Mouse (Mus musculus): Measurements from ENCODE around the gene Nos3.

The Nos3 gene

DNA sequence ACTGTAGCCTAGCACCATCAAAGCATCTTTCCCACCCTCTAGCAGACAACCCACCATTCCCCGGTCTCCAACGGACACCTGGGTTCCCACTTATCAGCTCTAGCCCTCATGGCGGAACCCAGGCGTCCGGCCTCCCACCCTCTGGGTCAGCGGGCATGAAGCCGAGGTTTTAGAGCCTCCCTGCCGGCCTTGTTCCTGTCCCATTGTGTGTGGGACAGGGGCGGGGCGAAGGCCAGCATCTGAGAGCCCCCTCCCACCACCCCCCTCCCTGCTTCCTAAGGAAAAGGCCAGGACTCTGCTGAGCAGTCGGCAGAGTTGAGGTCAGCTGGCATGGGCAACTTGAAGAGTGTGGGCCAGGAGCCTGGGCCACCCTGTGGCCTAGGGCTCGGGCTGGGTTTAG lies at the start of gene Nos3:
TSS of gene Nos3 (plus strand) at position 303 of the 400 bp plus-strand sequence.
- DNase-seq (ENCODE audit: extremely low read depth, low read depth, low spot score) = no peak

DNA sequence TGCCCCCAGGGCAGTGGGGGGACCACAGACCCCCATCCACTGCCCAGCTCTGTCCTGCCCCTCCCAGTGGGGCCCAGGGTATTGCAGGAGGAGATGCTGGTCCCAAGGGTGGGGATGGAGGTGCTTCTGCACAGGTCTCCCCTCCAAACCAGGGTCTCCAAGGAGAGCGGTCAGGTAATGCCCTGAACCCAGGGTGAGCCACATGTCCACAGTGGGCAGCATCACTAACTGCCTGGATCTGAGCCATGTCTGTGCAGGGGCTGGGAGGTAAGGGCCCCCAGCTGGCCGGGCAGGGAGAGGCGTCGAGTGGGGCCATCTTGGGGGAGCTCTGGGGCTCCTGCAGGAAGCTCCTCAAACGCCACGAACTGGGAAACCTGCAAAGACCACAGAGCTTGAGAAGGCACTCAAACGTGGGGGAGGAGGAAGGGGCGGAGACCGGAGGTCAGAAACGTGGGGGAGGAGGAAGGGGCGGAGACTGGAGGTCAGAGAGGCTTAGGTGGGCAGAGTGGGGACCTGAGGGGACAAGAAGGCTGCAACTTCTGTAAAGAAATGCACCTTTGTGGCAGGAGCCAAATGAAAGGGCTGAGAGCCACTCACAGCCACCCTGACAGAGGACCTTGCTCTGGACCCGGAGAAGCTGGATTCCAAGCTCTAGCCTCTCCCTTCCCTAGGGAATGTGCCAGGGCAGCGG lies 44.7 kb upstream of the Nos3 start:
- no peak for DNase-seq (ENCODE audit: extremely low read depth, low read depth, low spot score)

DNA sequence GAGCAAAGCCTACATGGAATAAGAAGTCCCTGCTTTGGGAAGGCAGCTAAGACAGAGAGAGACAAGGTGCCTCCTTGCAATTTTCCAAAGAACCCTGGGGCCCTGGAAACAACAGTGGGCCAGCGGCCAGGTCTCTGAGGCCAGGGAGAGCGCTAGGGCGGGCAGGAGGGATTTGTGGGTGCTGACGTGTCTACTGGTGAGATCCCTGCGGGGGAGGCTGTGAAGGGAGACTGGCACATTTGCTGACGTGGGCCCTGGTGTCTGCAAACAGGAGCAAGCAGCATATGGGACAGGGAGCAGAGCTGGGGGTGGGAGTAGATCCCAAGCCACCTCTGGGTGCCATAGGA lies 44.2 kb upstream of the Nos3 start:
- no peak for DNase-seq (ENCODE audit: extremely low read depth, low read depth, low spot score)

DNA sequence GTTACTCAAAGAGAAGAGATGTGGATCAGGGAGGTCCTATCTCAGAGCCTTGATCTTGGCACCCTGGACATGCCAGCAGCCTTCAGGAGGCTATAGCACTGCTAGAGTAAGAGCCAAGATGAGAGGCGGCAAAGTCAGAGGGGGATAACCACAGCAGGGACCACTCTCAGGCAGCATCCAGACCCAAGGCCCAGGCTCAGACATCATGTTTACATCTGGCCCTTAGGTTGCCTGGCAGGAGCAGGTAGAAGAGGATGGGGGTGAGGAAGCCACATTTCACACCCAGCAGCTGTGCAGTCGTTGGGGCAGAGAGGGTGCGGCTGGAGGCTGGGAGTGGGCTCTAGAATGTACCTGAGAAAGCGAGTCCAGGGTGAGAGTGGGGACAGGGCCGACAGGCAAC lies 43.7 kb upstream of the Nos3 start:
- no peak for DNase-seq (ENCODE audit: extremely low read depth, low read depth, low spot score)

DNA sequence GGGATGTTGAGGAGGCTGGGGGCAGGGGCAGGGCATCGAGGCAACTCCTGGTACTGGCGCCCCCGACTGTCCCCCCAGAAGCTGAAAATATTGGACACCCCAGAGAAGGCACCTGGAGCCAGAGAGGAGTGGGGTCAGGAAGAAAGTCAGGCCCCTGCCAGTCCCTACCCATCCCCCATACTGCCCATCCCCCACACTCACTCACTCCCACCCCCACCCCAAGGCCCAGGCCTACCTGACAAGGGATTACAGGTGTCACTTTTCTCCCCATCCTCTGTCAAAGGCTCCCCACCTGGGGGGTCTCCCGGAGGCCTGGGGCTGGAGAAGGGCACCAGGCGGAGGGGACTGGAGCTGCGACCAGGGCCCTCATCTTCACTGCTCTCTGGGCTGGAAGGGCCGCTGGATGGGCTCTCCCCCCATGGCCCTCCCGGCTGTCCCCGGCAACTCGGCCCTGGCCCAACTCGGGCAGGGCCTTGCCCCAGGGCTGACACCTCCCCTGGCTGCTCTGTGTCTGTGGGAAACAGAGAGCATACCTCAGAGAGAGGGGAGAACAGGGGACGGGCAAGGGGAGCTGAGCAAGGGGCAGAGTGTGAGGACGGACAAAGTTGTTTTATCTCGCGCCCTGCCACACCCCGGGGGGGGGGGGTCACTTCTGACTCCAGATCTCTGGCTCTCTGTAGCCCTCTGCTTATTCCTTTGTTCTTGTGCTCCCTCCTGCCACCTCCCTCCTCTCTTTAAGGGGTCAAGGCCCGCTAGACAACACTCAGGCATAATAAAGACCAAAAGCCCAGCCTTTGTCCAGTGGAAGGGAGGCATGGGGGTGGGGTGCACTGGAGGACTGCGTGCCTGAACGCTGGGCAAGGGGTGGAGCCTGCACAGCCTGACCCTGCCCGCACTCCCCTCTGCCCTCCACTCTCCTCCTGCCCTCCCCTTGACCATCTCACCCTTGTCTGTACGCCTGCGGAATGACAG lies 42.6 kb upstream of the Nos3 start:
- DNase-seq (ENCODE audit: extremely low read depth, low read depth, low spot score) = no peak

DNA sequence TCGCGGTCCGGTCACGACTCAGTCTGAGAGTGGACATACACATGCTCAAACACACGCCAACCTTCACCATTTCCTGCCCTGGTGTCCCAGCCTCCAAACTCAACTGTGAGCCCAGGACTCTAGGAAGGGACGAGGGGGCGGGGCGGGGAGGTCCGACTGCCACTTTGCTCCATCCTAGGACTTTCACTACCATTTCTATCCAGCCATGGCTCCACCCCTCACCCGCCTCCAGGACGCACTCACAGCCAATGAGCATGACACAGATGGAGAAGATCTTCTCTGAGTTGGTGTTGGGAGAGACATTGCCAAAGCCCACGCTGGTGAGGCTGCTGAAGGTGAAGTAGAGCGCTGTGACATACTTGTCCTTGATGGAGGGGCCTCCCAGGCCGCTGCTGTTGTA lies 39.4 kb upstream of the Nos3 start:
- DNase-seq (ENCODE audit: extremely low read depth, low read depth, low spot score) = no peak

DNA sequence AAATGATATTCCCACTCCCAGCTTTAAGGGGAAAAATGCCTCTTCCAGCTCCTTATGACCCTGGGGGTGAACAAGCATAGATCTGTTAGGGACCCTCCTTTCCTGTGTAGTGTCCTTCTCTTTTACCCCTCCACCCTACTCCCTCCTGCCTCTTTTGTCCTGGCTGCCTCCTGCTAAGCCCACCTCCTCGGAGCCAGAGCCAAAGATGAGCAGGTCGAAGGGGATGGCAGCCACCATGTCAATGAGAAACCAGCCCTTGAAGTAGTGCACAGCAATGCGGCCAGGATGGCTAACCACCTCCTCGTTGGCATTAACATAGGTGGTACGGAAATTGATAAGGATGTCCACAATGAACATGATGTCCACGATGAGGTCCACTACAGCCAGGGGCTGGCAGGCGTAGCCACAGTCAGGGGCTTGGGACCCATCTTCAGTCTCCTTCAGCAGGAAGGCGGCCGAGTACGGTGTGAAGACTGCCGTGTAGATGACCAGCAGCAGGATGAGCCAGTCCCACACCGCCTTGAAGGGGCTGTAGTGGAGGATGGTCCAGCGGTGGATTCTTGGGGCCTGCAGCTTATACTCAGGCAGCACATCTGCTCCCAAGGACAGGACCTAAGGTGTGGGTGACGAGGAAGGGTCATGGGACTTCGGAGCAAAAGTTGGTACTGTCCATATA lies 38.3 kb upstream of the Nos3 start:
- no peak for DNase-seq (ENCODE audit: extremely low read depth, low read depth, low spot score)

DNA sequence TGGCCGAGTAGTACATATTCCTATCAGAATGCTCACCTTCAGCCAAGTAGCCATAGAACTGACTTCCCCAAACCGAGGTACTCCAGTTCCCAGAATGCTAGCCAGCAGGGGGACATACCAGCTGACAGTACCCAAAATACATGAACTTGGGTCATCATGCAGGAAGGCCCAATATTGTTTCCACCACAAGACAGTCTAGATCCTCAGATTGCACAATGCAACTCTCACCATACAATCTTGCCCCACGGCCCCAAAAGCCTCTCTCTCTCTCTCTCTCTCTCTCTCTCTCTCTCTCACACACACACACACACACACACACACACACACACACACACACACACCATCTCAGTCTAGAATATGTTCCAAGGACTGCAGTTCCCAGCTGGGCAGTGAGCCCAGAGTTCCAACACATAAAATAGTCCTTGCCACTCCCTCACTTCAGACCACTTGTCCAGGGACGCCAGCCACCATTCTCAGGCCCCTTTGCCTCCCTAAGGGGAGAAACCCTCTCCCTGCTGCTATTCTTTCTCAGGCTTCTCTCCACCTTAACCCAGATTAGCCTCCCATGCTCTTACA lies 37.7 kb upstream of the Nos3 start:
- DNase-seq (ENCODE audit: extremely low read depth, low read depth, low spot score) = no peak

DNA sequence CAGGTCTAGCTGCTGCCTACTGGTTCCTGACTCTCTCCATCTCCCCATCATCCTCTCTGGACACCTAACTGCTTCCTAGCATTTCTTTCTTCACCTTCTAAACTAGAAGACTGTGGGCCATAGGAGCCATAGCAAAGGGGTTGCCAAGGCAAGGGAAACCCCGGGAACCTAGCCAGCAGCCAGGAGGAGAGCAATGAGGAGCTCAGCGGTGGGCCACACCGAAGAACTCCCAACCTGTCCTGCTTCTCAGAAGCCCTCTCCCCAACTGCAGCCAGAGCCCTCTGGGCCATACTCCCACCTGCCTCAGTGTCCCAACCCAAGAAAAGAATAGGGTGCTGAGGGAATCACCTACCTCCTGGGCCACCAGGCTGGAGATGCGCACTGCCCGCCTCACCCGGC lies 35.8 kb upstream of the Nos3 start:
- no peak for DNase-seq (ENCODE audit: extremely low read depth, low read depth, low spot score)

DNA sequence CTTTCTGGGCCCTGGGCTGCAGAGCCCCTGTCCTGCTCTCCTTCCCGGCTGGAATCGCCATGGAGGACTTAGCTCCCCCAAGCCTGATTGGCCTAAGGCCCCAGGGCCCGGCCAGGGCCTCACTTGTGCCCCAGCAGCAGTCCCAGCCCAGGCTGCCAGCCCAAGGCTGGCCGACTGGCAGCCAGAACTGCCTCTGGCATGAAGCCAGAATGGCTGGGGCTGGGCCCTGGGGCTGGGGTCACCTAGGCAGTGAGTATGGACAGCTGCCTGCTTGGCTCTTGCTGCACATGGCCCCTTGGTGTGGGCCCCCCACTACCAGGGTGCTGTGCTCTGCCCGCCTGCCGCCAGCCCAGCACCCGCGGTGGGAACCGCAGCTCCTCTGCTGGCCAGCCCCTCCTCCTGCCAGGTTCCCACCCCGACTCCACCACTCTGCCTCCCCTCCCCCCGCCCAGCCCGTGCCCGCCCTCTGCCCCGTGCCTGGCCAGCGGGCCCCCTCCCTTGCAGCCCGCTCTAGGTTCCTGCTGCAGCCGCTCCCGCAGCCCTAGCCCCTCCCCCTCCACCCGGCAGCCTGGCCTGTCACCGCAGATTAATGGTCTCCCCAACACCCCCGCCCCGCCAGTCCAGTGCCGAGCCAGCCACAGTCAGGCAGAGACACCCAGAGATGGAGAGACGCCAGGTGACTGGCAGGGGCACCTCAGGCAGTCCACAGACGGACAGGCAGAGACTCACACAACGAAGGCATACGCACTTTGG lies 35.2 kb upstream of the Nos3 start:
- DNase-seq (ENCODE audit: extremely low read depth, low read depth, low spot score) = no peak

DNA sequence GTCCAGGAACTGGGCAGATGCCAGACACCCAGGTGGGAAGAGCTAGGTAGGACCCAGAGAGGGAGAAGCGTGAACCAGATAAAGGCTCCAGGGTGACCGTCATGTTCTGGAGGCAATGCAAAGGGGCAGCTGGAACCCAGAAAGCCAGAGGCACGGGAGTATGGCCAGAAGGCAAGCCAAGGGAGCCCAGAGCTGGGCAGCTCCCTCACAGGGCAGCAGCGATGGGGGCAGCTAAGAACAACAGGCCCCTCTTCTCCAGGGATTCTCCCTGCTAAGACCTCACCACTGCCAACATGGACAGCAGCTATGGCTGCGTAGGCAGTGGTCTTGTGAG lies 34.7 kb upstream of the Nos3 start:
- DNase-seq (ENCODE audit: extremely low read depth, low read depth, low spot score) = no peak

DNA sequence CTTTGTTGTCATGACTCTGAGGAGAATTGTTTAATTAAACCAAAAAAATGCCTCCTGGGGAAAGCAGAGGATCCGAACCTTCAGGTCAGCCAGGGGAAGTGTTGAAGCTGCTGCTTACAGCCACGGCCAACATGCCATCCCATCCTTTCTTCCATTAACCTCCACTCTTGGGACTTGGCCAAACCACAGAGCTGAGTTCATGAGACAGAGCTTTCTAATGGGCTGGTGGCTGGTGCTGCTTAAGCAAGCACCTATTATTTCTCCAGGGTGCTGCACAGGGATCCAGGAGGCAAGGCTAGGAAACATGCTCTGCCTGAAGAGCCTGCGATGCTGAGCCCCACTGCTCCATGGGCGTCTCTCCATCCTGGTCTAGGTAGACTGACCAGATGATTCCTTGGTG lies 32.2 kb upstream of the Nos3 start:
- DNase-seq (ENCODE audit: extremely low read depth, low read depth, low spot score) = no peak

DNA sequence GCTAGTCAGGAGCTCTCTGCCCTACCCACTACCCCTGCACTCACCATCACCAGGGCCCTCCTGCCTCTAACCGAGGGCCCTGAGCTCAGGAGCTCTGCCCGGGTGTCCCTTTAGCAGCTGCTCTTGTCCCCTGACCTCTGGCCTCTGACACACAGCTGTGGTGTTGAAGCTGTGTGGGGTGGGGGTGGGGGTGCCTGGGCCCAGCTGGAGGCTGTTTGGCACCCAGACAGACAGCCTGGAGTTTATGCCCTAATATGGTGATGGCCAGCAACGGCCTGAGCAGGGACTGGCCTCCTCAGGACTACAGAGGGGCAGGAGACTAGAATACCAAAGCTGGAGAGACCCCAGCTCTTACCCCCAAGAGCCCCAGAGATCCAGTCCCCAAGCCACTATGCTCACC lies 29.9 kb upstream of the Nos3 start:
- DNase-seq (ENCODE audit: extremely low read depth, low read depth, low spot score) = no peak

DNA sequence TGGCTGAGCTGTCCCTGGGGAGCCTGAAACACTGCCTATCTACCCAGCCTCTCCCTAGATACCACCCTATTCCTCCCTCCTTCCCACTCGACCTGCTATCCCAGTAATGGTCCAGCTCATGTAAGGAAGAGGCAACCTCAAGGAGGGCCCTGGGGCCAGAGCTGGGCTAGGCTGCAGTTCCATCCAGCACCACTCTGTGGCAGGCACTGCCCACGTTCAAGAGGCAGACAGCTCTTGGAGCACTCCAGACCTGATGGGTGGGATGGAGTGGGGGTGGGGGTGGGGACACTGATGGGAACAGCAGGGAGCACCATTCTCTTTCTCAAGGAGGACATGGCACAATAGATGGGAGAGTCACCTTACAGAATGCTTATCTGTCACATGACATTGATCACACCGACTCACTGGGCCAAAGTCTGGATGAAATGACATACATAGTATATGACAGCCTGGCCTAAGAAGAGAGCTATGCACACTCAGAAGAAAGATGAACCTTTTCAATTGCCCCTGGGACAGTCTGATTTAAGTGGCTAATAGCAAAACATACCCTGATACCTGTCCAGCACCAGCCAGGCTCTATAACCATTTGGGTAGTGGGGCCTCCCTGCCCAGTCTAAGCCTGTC lies 28.6 kb upstream of the Nos3 start:
- DNase-seq (ENCODE audit: extremely low read depth, low read depth, low spot score) = no peak

DNA sequence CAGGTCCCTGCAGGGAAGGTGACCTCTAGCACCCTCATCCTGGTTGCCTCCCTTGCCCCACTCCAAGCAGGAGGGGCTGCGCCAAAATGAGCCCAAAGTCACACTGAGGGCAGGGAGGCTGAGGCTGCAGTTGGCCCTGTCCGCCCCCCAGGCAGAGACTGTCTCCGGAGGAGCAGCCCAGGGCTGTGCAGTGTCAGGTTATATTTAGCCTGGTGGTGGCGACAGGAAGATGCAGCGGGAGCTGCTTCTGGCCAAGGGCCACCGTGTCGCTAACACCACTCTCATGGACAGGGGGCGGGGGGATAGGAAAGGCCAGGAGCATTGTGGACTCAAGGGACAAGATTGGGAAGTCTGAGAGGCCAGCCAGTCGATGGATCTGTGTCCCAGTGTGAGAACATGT lies 27.2 kb upstream of the Nos3 start:
- no peak for DNase-seq (ENCODE audit: extremely low read depth, low read depth, low spot score)

DNA sequence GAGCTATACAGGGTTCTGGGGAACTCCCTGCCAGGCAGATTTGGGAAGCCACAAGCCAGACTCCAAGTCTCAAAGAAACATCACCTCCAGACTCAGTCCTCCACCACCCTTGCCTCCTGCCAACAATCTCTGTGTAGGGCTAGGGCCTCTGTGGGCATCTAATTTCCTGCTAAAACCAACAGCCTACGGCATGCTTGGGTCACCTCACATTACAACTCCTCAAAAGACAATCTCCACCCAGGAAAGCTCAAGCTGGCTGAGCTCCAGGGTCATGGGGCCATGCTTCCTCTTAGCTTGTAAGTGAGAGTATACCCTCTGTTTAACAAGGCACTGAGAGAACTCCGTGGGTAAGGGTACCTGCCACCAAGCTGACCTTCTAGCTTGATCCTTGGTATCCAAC lies 26.8 kb upstream of the Nos3 start:
- no peak for DNase-seq (ENCODE audit: extremely low read depth, low read depth, low spot score)

DNA sequence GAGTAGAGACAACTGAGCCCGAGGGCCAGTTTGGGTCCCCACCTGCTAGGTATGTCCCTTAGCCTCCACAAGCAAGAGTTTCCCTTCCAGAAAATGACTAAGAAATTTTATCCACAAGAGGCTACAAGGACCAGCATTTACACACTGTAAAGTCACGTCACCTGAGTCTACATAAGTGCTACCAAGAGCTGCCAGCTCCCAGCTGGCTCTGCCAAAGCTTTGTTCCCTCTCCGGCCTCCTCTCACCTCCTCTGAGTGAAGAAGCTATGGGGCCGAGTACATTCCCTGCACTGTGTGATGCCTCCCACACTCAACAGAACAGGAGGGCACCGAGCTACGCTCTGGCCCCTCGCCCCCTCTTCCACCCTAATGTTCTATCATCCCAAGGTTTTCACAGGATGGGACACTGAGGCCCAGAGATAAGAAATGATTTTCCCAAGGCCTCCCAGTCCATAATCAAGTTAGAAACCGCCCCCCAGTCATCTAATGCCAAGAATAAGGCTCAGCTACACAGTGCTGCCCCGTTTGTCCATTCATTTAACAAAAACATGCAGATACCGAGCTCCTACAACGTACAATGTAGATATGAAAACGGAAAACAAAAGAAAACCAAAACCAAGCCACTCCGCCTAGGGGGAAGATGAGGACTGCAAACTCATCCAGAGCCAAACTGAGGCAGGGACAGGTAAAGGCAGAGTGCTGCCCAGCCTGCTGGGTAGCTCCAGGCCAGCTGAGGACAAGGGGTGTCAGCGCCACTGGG lies 22.2 kb upstream of the Nos3 start:
- DNase-seq (ENCODE audit: extremely low read depth, low read depth, low spot score) = no peak

DNA sequence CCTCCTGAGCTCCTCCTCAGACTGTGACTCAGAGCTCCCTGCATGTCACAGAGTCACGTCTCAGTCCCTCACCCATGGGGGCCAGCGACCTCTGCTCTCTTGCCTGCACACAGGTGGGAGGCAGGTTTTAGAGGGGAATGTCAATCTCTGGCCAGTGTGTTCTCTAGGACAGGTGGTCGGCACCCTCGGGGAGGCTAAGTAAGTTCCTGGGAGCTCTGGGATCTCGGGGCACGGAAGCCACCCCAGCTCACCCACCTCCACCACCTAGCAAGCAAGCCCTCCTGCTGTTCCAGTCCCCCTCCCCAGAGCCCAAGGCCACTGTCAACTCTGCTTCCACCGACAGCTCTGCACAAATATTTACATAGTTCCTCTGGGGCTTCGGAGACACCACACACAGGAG lies 21.6 kb upstream of the Nos3 start:
- no peak for DNase-seq (ENCODE audit: extremely low read depth, low read depth, low spot score)

DNA sequence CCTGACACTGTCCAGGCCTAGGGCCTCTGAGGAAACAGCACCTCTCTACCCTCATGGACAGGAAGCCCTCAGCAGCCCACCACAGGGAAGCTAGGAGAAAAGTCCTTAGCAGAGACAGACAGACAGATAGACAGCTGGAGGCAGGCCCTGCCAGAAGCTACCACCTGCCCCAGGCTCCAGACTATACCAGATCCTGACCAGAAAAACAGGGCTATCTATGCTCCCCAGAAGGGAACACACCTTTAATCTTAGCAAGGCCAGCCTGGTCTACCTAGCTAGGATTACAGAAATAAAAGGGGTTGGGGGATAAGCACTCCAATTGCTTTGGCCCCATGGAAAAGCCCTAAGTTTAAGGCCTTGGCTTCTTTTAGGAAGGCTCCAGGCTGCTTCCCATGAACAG lies 21.2 kb upstream of the Nos3 start:
- no peak for DNase-seq (ENCODE audit: extremely low read depth, low read depth, low spot score)

DNA sequence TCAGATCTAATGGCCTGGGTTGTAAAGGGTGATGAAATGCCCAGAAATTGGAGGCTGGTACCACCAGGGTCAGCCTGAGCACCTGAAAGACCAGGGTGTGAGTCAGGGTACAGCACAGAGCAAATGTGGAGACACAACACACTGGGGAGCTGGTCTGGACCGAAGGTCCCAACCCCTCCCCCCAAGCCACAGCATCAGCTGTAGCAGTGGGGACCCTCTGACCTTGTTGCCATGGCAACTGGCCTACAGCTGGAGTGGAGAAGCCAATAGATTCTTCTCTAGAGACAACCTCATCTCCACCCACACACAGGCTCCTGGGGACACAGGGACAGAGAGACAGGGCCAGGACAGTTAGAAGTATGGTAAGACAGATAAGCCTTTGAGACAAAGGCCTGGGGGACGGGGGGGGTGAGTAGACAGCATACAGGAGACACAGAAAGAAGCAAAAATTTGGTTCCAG lies 20.6 kb upstream of the Nos3 start:
- DNase-seq (ENCODE audit: extremely low read depth, low read depth, low spot score) = no peak
